Mouse (Mus musculus) liver, postnatal 0 days (tissue): ENCODE measurements around the gene Kbtbd6.

Experiments used
- CTCF ChIP-seq: sonication (generic); IDR thresholded peaks from 2 replicates; pipeline ENCODE4 v1.5.1; 2016; ENCODE audit warnings: antibody characterized with exemption, low read depth
- EP300 ChIP-seq: IDR thresholded peaks from 2 replicates; pipeline ENCODE4 v1.6.1; 2016; ENCODE audit warnings: antibody characterized with exemption, low read depth, mild to moderate bottlenecking

GRCm38 (mm10) chr14:79407641-79408040 is 44.0 kb upstream of the Kbtbd6 start:
- no peak for TF ChIP-seq CTCF
- no peak for TF ChIP-seq EP300
